Mouse (Mus musculus): ENCODE measurements at regions not wholly inside any gene's neighbourhood (a gene's known extent, or its start where the extent isn't known, plus 50 kb on each side); places are given as distances from the start of the nearest gene placed in this dataset.

DNA sequence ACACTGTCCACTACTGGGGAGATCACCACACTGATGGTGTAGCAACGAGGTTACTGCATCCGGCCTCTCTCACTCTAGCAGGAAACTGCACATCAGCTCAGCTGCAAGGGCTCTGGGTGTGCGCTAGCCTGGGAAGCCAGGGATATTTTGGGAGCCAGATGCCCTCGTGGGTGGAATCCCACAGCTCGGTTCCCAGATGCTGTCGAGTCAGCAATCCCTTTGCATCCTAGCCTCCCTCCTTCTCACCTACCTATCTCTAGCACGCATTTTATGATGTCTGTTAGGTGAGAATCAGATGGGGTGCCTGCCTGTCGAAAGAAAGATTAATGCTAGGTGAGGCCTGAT is 316.8 kb downstream of the Ptpru start:
- WGBS: 57% methylated on average over 8 of the region's 8 CpGs
- H3K4me2 ChIP-seq (replicated peaks; ENCODE audit: low read depth): no peak overlapping the region
- no peak overlapping the region for H3K27ac ChIP-seq (replicated peaks)
- H3K9me3 ChIP-seq (ENCODE audit: control insufficient read depth, low read length): no peaks in the 10 kb centered on the region
- H3K9ac ChIP-seq (ENCODE audit: low read length): no peak overlapping the region
- H3K27me3 ChIP-seq (ENCODE audit: control insufficient read depth, insufficient read depth, low read length): no peaks in the 10 kb centered on the region
- TF ChIP-seq EP300 (optimal IDR thresholded peaks at IDR 0.05): no peak
- no peak for TF ChIP-seq CTCF (IDR thresholded peaks at IDR 0.05; ENCODE audit: low read depth)
- DNase-seq (ENCODE audit: low spot score) (no peak), ATAC-seq (ENCODE audit: low FRiP score, low TSS enrichment) (no peak)
- H3K4me3 ChIP-seq (ENCODE audit: low read depth, low read length): no peak overlapping the region
- no peaks in the 10 kb centered on the region for H3K36me3 ChIP-seq (ENCODE audit: control insufficient read depth, insufficient read depth, low read length)
- H3K4me1 ChIP-seq (replicated peaks; ENCODE audit: control insufficient read depth, insufficient read depth): no peaks in the 10 kb centered on the region

- no peak overlapping the region for H3K9ac ChIP-seq (ENCODE audit: low read length)
- no peak overlapping the region for H3K27ac ChIP-seq (replicated peaks)
- H3K4me3 ChIP-seq (ENCODE audit: low read depth, low read length): no peak overlapping the region
- no peak for ATAC-seq (ENCODE audit: low FRiP score, low TSS enrichment)
- H3K27me3 ChIP-seq (ENCODE audit: control insufficient read depth, insufficient read depth, low read length): no peaks in the 10 kb centered on the region
- no peaks in the 10 kb centered on the region for H3K4me1 ChIP-seq (replicated peaks; ENCODE audit: control insufficient read depth, insufficient read depth)
- no peaks in the 10 kb centered on the region for H3K9me3 ChIP-seq (ENCODE audit: control insufficient read depth, low read length)
- no peak overlapping the region for H3K4me2 ChIP-seq (replicated peaks; ENCODE audit: low read depth)
- H3K36me3 ChIP-seq (ENCODE audit: control insufficient read depth, insufficient read depth, low read length): no peaks in the 10 kb centered on the region
- TF ChIP-seq EP300 (optimal IDR thresholded peaks at IDR 0.05) (no peak), CTCF (IDR thresholded peaks at IDR 0.05; ENCODE audit: low read depth) (no peak)
- DNase-seq (ENCODE audit: low spot score): no peak
- WGBS: 72% methylated on average over 3 of the region's 3 CpGs
Measured at GRCm38 (mm10) chr4:131525236-131525635, 312.9 kb downstream of the Ptpru start.

- Histone ChIP-seq H3K9me3 (ENCODE audit: control insufficient read depth, low read length) (no peaks in the 10 kb centered on the region), H3K4me2 (replicated peaks; ENCODE audit: low read depth) (no peak overlapping the region), H3K9ac (ENCODE audit: low read length) (no peak overlapping the region), H3K27ac (replicated peaks) (no peak overlapping the region), H3K4me3 (ENCODE audit: low read depth, low read length) (no peak overlapping the region), H3K27me3 (ENCODE audit: control insufficient read depth, insufficient read depth, low read length) (no peaks in the 10 kb centered on the region), H3K4me1 (replicated peaks; ENCODE audit: control insufficient read depth, insufficient read depth) (no peaks in the 10 kb centered on the region), H3K36me3 (ENCODE audit: control insufficient read depth, insufficient read depth, low read length) (no peaks in the 10 kb centered on the region)
- ATAC-seq (ENCODE audit: low FRiP score, low TSS enrichment) (no peak), DNase-seq (ENCODE audit: low spot score) (no peak)
- TF ChIP-seq EP300 (optimal IDR thresholded peaks at IDR 0.05): no peak
- TF ChIP-seq CTCF (IDR thresholded peaks at IDR 0.05; ENCODE audit: low read depth): no peak
- 60% methylated on average over 5 of the region's 5 CpGs for WGBS
Measured at GRCm38 (mm10) chr4:131530491-131530890, 307.6 kb downstream of the Ptpru start.

- Histone ChIP-seq H3K36me3 (ENCODE audit: control insufficient read depth, insufficient read depth, low read length) (no peaks in the 10 kb centered on the region), H3K9ac (ENCODE audit: low read length) (no peak overlapping the region), H3K9me3 (ENCODE audit: control insufficient read depth, low read length) (no peaks in the 10 kb centered on the region), H3K27me3 (ENCODE audit: control insufficient read depth, insufficient read depth, low read length) (no peaks in the 10 kb centered on the region), H3K27ac (replicated peaks) (no peak overlapping the region), H3K4me3 (ENCODE audit: low read depth, low read length) (no peak overlapping the region), H3K4me1 (replicated peaks; ENCODE audit: control insufficient read depth, insufficient read depth) (no peaks in the 10 kb centered on the region), H3K4me2 (replicated peaks; ENCODE audit: low read depth) (no peak overlapping the region)
- DNase-seq (ENCODE audit: low spot score) (no peak), ATAC-seq (ENCODE audit: low FRiP score, low TSS enrichment) (no peak)
- WGBS: 75% methylated on average over 8 of the region's 8 CpGs
- no peak for TF ChIP-seq EP300 (optimal IDR thresholded peaks at IDR 0.05)
- TF ChIP-seq CTCF (IDR thresholded peaks at IDR 0.05; ENCODE audit: low read depth): no peak
Measured at GRCm38 (mm10) chr4:131531003-131531402, 307.1 kb downstream of the Ptpru start.

DNA sequence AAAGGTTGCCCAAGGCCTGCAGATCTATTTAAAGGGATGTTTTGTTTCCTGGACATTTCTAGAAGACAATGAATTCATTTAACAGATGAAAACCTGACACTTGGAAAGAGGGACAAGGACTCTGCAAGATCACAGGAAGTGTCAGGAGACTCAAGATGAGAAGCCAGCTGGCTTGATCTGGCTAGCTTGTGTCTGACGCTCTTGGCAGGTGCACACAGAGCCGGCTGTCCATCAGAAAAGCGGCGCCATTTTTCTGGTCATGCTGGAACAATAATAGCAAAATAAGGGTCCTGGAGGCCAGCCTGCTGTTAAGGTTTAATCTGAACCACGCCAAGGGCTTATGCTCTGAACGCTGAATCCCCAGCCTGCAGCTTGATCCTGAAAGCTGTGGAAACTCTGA is 303.3 kb downstream of the Ptpru start:
- DNase-seq (ENCODE audit: low spot score) (no peak), ATAC-seq (ENCODE audit: low FRiP score, low TSS enrichment) (no peak)
- Histone ChIP-seq H3K27ac (replicated peaks) (no peak overlapping the region), H3K27me3 (ENCODE audit: control insufficient read depth, insufficient read depth, low read length) (no peaks in the 10 kb centered on the region), H3K4me2 (replicated peaks; ENCODE audit: low read depth) (no peak overlapping the region), H3K9ac (ENCODE audit: low read length) (no peak overlapping the region), H3K36me3 (ENCODE audit: control insufficient read depth, insufficient read depth, low read length) (no peaks in the 10 kb centered on the region), H3K9me3 (ENCODE audit: control insufficient read depth, low read length) (no peaks in the 10 kb centered on the region), H3K4me1 (replicated peaks; ENCODE audit: control insufficient read depth, insufficient read depth) (no peaks in the 10 kb centered on the region), H3K4me3 (ENCODE audit: low read depth, low read length) (no peak overlapping the region)
- WGBS: 79% methylated on average over 6 of the region's 6 CpGs
- no peak for TF ChIP-seq CTCF (IDR thresholded peaks at IDR 0.05; ENCODE audit: low read depth)
- no peak for TF ChIP-seq EP300 (optimal IDR thresholded peaks at IDR 0.05)

GRCm38 (mm10) chr4:131538237-131538636 is 299.9 kb downstream of the Ptpru start:
- H3K27me3 ChIP-seq (ENCODE audit: control insufficient read depth, insufficient read depth, low read length): no peaks in the 10 kb centered on the region
- no peak for ATAC-seq (ENCODE audit: low FRiP score, low TSS enrichment)
- no peak overlapping the region for H3K27ac ChIP-seq (replicated peaks)
- no peaks in the 10 kb centered on the region for H3K9me3 ChIP-seq (ENCODE audit: control insufficient read depth, low read length)
- TF ChIP-seq CTCF (IDR thresholded peaks at IDR 0.05; ENCODE audit: low read depth): no peak
- no peak for TF ChIP-seq EP300 (optimal IDR thresholded peaks at IDR 0.05)
- WGBS: 45% methylated on average over 4 of the region's 4 CpGs
- H3K4me3 ChIP-seq (ENCODE audit: low read depth, low read length): no peak overlapping the region
- no peak overlapping the region for H3K9ac ChIP-seq (ENCODE audit: low read length)
- H3K36me3 ChIP-seq (ENCODE audit: control insufficient read depth, insufficient read depth, low read length): no peaks in the 10 kb centered on the region
- no peak overlapping the region for H3K4me2 ChIP-seq (replicated peaks; ENCODE audit: low read depth)
- DNase-seq (ENCODE audit: low spot score): no peak
- no peaks in the 10 kb centered on the region for H3K4me1 ChIP-seq (replicated peaks; ENCODE audit: control insufficient read depth, insufficient read depth)
